Mouse (Mus musculus): Measurements from ENCODE around the gene Pih1d1.

- TF ChIP-seq CTCF (IDR thresholded peaks at IDR 0.05; ENCODE audit: low read depth) (no peak), EP300 (IDR thresholded peaks at IDR 0.05; ENCODE audit: low read depth) (no peak)
Measured at GRCm38 (mm10) chr7:45129776-45130512, 24.2 kb upstream of the Pih1d1 start.

Measured in heart, postnatal 0 days (tissue).